Mouse (Mus musculus): ENCODE measurements around the gene Trak2. TPM values are rescaled to one million over a fixed set of nuclear protein-coding genes. Genes with fewer than 3 reads are reported as not detected.
"Not testable (repeated sequence)": the region's sequence is repeated elsewhere in the genome, so short reads cannot be mapped to it uniquely, and the experiment has no call there.

Trak2 gene
- 10 to 100 TPM; 46.3 to 70.8 TPM for total RNA-seq (2021)
- long read RNA-seq, experiment 1, full-length matches to known transcripts, result 12 of 19 reads
- long read RNA-seq, experiment 1, partial matches to known transcripts, result 2 of 19 reads
- long read RNA-seq, experiment 1, other reads (novel, unspliced or antisense), result 5 of 19 reads
- long read RNA-seq, experiment 2, full-length matches to known transcripts, result 3 of 11 reads
- long read RNA-seq, experiment 2, partial matches to known transcripts, result 2 of 11 reads
- long read RNA-seq, experiment 2, other reads (novel, unspliced or antisense), result 6 of 11 reads

- peak; percentile 86 to 89 for DNase-seq (ENCODE audit: low spot score in 2 of 2)
Measured at GRCm38 (mm10) chr1:58973366-58974221, at the start of gene Trak2, which contains the start of gene Stradb. Gene Trak2 (minus strand): TSS chr1:58973430. Gene Stradb (plus strand): TSS chr1:58973522.

- no peak for DNase-seq (ENCODE audit: low spot score in 2 of 2)
Measured at GRCm38 (mm10) chr1:59021556-59021955, 48.3 kb upstream of the Trak2 start.

DNA sequence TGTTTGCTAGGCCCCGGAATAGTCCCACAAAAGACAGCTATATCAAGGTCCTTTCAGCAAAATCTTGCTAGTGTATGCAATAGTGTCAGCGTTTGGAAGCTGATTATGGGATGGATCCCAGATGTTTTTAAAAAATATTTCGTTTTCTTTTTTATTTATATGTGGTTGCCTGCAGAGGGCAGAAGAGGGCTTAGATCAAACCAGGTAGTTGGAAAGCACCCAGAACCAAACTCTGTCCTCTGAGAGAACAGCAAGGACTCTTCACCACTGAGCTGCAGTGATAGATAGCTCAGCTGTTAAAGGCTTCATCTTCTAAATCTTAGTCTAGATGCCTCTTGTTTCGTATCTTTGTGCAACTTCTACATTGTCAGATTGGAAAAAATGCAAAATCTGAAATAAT lies 36.0 kb upstream of the Trak2 start:
- no peak for DNase-seq (ENCODE audit: low spot score in 2 of 2)

GRCm38 (mm10) chr1:58995313-58995712 lies 22.1 kb upstream of the Trak2 start:
- DNase-seq (ENCODE audit: low spot score in 2 of 2), result no peak

- DNase-seq (ENCODE audit: low spot score in 2 of 2), result no peak
Measured at GRCm38 (mm10) chr1:58993723-58994122, 20.5 kb upstream of the Trak2 start.

GRCm38 (mm10) chr1:58993144-58993543 lies 19.9 kb upstream of the Trak2 start:
- DNase-seq (ENCODE audit: low spot score in 2 of 2), result no peak

- DNase-seq (ENCODE audit: low spot score in 2 of 2), result no peak
Measured at GRCm38 (mm10) chr1:58984586-58984985, 11.4 kb upstream of the Trak2 start.

GRCm38 (mm10) chr1:58982276-58982675 lies 9.0 kb upstream of the Trak2 start:
- no peak for DNase-seq (ENCODE audit: low spot score in 2 of 2)

DNA sequence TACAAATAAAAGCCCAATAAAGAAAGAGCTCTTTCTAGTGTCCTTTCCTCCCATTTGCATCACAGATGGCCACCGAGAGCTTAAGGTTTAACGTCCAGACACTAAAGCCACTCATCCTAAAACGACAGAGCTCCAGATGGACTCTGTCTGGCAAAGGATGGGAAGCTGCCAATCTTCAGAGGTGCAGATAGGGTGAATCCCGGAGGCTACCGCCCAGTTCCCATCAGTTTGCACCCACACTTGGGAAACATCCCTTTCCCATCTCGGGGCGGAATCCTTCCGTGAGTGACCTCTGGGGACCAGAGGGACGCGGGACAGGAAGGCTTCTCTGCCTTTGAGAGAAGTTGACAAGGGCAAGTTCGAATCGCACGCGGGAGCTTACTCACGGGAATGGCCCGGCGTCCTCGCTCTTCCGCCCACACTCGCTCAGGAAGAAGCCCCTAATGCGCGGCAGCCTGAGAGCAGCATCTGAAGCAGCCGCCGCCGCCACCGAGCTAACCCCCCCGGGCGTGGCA lies 322 bp downstream of the Trak2 start:
- no peak for DNase-seq (ENCODE audit: low spot score in 2 of 2)

GRCm38 (mm10) chr1:58971097-58971496 lies 2.1 kb downstream of the Trak2 start:
- no peak for DNase-seq (ENCODE audit: low spot score in 2 of 2)

- no peak for DNase-seq (ENCODE audit: low spot score in 2 of 2)
Measured at GRCm38 (mm10) chr1:58970054-58970453, 3.2 kb downstream of the Trak2 start.

DNA sequence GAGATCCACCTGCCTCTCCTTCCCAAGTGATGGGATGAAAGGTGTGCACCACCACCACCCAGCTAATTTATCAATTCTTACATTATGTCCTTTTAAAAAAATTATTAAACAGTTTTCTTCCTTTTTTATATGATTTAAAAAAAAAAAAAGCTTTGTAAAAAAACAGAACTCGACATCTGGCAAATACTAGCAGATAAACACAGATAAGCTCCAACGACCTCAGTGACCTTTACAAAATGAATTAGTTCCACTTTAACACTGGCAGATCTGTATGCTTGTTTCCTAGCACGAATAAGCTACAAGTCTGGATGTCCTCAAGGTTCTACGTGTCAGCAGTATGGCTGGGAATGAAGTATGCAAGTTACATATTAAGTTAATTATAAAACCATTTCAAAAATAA lies 5.7 kb downstream of the Trak2 start:
- no peak for DNase-seq (ENCODE audit: low spot score in 2 of 2)

- DNase-seq (ENCODE audit: low spot score in 2 of 2), result no peak
Measured at GRCm38 (mm10) chr1:58962865-58963264, 10.4 kb downstream of the Trak2 start.

- no peak for DNase-seq (ENCODE audit: low spot score in 2 of 2)
Measured at GRCm38 (mm10) chr1:58962418-58962817, 10.8 kb downstream of the Trak2 start.

- DNase-seq (ENCODE audit: low spot score in 2 of 2), result no peak
Measured at GRCm38 (mm10) chr1:58961152-58961893, 11.9 kb downstream of the Trak2 start.

GRCm38 (mm10) chr1:58959682-58960081 lies 13.5 kb downstream of the Trak2 start:
- no peak for DNase-seq (ENCODE audit: low spot score in 2 of 2)

DNA sequence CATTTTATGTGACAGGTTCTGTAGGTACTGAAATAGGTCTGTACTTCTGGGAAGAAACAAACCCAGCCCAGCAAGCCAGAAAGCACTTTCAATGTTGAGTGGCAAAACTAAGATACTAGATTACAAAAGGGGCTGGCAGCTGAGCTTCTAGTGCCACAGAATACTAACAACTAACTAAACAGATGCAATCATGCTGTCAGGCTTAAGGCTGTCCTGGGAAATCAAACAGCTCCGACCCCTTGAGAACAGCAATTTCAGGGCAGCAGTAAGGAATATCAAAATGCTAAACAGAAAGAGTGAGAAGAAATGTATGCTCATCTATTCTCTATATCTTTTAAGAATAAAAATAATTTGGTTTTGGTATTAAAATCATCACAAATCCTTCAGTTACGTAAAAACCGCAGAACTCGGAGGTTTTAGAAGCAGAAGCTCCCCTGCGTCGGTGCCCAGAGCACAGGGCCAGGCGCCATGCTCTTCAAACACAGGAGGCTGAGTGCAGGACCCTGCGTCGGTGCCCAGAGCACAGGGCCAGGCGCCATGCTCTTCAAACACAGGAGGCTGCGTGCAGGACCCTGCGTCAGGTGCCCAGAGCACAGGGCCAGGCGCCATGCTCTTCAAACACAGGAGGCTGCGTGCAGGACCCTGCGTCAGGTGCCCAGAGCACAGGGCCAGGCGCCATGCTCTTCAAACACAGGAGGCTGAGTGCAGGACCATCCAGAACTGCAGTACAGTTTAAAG lies 14.3 kb downstream of the Trak2 start:
- not testable (repeated sequence) for DNase-seq (ENCODE audit: low spot score in 2 of 2)

GRCm38 (mm10) chr1:58957931-58958330 lies 15.3 kb downstream of the Trak2 start:
- DNase-seq (ENCODE audit: low spot score in 2 of 2), result no peak

GRCm38 (mm10) chr1:58956229-58956628 lies 17.0 kb downstream of the Trak2 start:
- DNase-seq (ENCODE audit: low spot score in 2 of 2), result no peak

DNA sequence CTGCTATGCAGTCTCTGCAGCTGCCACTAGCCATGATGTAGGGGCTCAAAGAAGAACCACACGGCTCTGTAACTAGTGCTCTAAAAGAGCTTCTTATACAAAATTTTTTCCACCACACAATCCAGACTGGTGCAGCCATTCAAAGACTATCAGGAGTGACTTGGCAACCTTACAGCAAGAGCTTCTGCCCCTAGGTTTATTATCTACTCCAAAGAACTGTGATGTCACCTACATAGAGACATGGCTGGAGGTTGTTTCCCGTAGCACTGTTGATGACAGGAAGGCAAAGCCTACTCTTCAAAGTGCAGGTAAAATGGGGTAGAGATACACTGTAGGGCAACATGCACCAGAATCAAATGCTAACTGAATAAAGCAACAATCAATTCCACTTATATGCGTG lies 17.5 kb downstream of the Trak2 start:
- no peak for DNase-seq (ENCODE audit: low spot score in 2 of 2)

Measured in adrenal gland, adult 18-20 months (tissue).